In the genomic region with DNA sequence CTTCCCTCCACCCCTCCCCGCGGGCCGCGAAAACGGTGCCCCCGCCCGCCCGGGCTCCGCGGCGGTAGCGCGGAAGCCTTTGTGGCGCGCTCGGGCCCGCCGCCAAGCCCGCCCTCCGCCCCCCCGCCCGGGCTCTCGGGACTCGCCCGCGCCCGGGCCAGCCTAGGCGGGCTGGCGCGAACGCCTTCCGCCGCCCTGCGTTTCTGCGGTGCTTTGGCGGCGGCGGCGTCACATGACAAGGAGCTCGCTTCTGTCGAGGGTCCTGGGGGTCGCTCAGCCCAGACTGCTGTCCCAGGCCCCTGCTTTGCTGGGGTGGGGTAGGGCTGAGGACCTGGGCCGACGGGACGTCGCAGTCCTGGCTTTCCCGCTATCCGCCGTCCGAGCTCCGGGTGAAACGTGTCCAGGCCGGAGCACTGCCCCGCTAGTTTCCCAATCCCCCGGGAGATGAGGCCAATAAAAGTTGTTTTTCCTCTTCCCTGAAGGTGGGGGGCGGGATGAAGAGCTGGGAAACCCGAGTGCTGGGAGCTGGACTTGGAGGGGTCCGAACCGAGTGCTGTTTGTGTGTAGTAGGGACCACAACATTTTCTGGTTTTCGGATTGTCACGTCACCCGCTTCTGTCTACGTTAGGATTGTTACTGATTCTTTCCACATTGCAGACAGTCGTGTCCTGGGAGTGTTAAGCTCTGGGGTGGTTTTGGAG, we compare ENCODE assay signal across 8 mouse cellular contexts. TPM values are rescaled to one million over a fixed set of nuclear protein-coding genes. Genes with fewer than 3 reads are reported as not detected.
DNase-seq lines count a peak whose midpoint lies in the region; ATAC-seq lines count a peak whose summit lies in the region.

No protein-coding gene starts in this region.

- H3K9me3 ChIP-seq in embryonic facial prominence, embryonic 12.5 days = no peaks in the 10 kb centered on the region
- H3K9me3 ChIP-seq in limb, embryonic 12.5 days = no peaks in the 10 kb centered on the region
- H3K9me3 ChIP-seq in midbrain, embryonic 13.5 days = no peaks in the 10 kb centered on the region

- no peak for ATAC-seq in frontal cortex, adult (ENCODE audit: low TSS enrichment)
- peak; percentile 32 for ATAC-seq in embryonic facial prominence, embryonic 12.5 days (ENCODE audit: insufficient number of reproducible peaks, insufficient read depth, low FRiP score, low TSS enrichment)
- peak; percentile 27 for ATAC-seq in limb, embryonic 12.5 days (ENCODE audit: insufficient number of reproducible peaks, insufficient read depth, low FRiP score, low TSS enrichment, low read depth)
- peak; percentile 40 for ATAC-seq in midbrain, embryonic 13.5 days

- no peaks in the 10 kb centered on the region for H3K36me3 ChIP-seq in embryonic facial prominence, embryonic 12.5 days
- peaks cover 4% of the 10 kb centered on the region; the same call in 1 of the 2 replicates for H3K36me3 ChIP-seq in limb, embryonic 12.5 days
- no peaks in the 10 kb centered on the region for H3K36me3 ChIP-seq in midbrain, embryonic 13.5 days

- H3K27me3 ChIP-seq in embryonic facial prominence, embryonic 12.5 days = no peaks in the 10 kb centered on the region
- H3K27me3 ChIP-seq in limb, embryonic 12.5 days = no peaks in the 10 kb centered on the region
- no peaks in the 10 kb centered on the region for H3K27me3 ChIP-seq in midbrain, embryonic 13.5 days

- peak overlapping the region; percentile 61 for H3K4me2 ChIP-seq in embryonic facial prominence, embryonic 12.5 days (replicated peaks)
- H3K4me2 ChIP-seq in limb, embryonic 12.5 days = peak overlapping the region; percentile 63
- peak overlapping the region; percentile 72 for H3K4me2 ChIP-seq in midbrain, embryonic 13.5 days (replicated peaks)

- peak overlapping the region; percentile 82 for H3K4me3 ChIP-seq in embryonic facial prominence, embryonic 12.5 days
- peak overlapping the region; percentile 86 for H3K4me3 ChIP-seq in limb, embryonic 12.5 days (replicated peaks)
- H3K4me3 ChIP-seq in midbrain, embryonic 13.5 days (replicated peaks) = peak overlapping the region; percentile 86

- under 1% methylated on average over 62 of the region's 64 CpGs for WGBS in embryonic facial prominence, embryonic 12.5 days
- 1% methylated on average over 52 of the region's 64 CpGs for WGBS in limb, embryonic 12.5 days
- WGBS in midbrain, embryonic 13.5 days = under 1% methylated on average over 50 of the region's 64 CpGs

- DNase-seq in frontal cortex, postnatal 10 days (ENCODE audit: low spot score in 2 of 2) = peak; percentile 44 to 58
- peak; percentile 61 for DNase-seq in heart, adult 8-10 months (ENCODE audit: low spot score)
- peak; percentile 49 to 52 for DNase-seq in kidney, adult 8-10 months
- DNase-seq in spleen, adult 12 weeks (ENCODE audit: low spot score) = peak; percentile 67

- peak overlapping the region; percentile 98 for H3K27ac ChIP-seq in embryonic facial prominence, embryonic 12.5 days
- peak overlapping the region; percentile 99 for H3K27ac ChIP-seq in limb, embryonic 12.5 days
- peak overlapping the region; percentile 99 for H3K27ac ChIP-seq in midbrain, embryonic 13.5 days

- peak overlapping the region; percentile 92 for H3K9ac ChIP-seq in embryonic facial prominence, embryonic 12.5 days
- peak overlapping the region; percentile 95 for H3K9ac ChIP-seq in limb, embryonic 12.5 days (replicated peaks)
- H3K9ac ChIP-seq in midbrain, embryonic 13.5 days (replicated peaks) = peak overlapping the region; percentile 91

- H3K4me1 ChIP-seq in embryonic facial prominence, embryonic 12.5 days = peaks cover 14% of the 10 kb centered on the region; the same call in 1 of the 2 replicates
- H3K4me1 ChIP-seq in limb, embryonic 12.5 days (replicated peaks) = peaks cover 14% of the 10 kb centered on the region
- H3K4me1 ChIP-seq in midbrain, embryonic 13.5 days (replicated peaks) = peaks cover 42% of the 10 kb centered on the region

RNA-seq across cellular contexts. Expression of a gene that starts 46.6 kb away (rescaled TPM):
- 60.6 and 70.5 TPM in 2 replicates for polyA plus RNA-seq in embryonic facial prominence, embryonic 12.5 days (2016; fragmentation: Nextera tagmentation; extraction: Ambion mirVana)
- total RNA-seq in heart, adult 8-10 months (2022) = 10 to 100 TPM; 20.8 to 31.7 (median 27.6) TPM
- 61.0 and 68.5 TPM in 2 replicates for polyA plus RNA-seq in limb, embryonic 12.5 days (2016; fragmentation: Nextera tagmentation; extraction: Ambion mirVana)
- polyA plus RNA-seq in midbrain, embryonic 13.5 days (2015; fragmentation: Nextera tagmentation; extraction: Ambion mirVana) = 41.6 and 46.4 TPM in 2 replicates
